Mouse (Mus musculus) gastrocnemius, postnatal 10 days (tissue): Measurements from ENCODE around the gene Dennd2a. TPM values are rescaled to one million over a fixed set of nuclear protein-coding genes. Genes with fewer than 3 reads are reported as not detected.
"Not testable (repeated sequence)": the region's sequence is repeated elsewhere in the genome, so short reads cannot be mapped to it uniquely, and the experiment has no call there.

ENCODE experiments used
- DNase-seq: peaks from one replicate; pipeline ENCODE4 v3.0.0; 2021; ENCODE audit warnings: mixed read lengths
- total RNA-seq, 2 experiments: library from RNA; stranded (reverse); gene quantifications; 2 replicates each; pipeline ENCODE4 v1.2.3; 2021

The Dennd2a gene
- total RNA-seq, 2 experiments from 2014 or later, result 15.4 to 19.9 TPM

- DNase-seq, result no peak
Observed at GRCm38 (mm10) chr6:39419386-39419850, 138.2 kb downstream of the Dennd2a start.

- DNase-seq, result not testable (repeated sequence)
Observed at GRCm38 (mm10) chr6:39416654-39417053, 141.0 kb downstream of the Dennd2a start.

GRCm38 (mm10) chr6:39415762-39416161 lies 141.9 kb downstream of the Dennd2a start:
- peak; percentile 70 for DNase-seq

DNA sequence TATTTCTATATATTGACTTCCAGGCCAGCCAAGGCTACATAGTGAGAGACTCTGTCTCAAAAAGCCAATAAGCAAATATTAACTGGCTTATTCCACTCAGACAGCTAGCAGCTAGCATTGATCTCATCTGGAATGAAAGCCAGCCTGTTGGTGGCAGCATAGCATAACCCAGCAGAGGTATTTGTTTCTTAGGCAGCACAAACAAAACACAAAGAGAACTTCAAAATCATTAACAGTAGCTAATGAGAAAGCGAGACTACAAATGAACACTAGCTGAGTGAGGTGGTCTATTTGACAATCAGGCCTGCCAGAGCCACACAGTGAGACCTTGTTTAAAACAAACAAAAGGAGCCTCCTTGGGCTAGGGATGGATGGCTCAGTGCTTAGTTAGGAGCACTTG lies 143.6 kb downstream of the Dennd2a start:
- no peak for DNase-seq

Other genes with a start within 250 kb of the Dennd2a start
- gene Slc37a3, start 180.2 kb downstream of the Dennd2a start, total RNA-seq, result 10 to 100 TPM; 21.0 to 32.2 TPM
- gene Rab19, start 176.7 kb downstream of the Dennd2a start, total RNA-seq, result under 1 TPM in 1 of 2 experiments, not detected in 1; 0.16 TPM
- 10 to 100 TPM; 30.4 to 31.8 TPM for gene Mkrn1, start 137.4 kb downstream of the Dennd2a start, total RNA-seq
- gene Adck2, start 16.0 kb upstream of the Dennd2a start, total RNA-seq, result 10 to 100 TPM in 1 of 2 experiments, 1 to 10 TPM in 1; 6.2 to 12.5 TPM
- not detected for gene Gm42420, start 27.9 kb upstream of the Dennd2a start, total RNA-seq
- gene Ndufb2, start 34.7 kb upstream of the Dennd2a start, total RNA-seq, result 100 to 1,000 TPM; 263 to 317 TPM
- 10 to 100 TPM; 10.2 to 14.1 TPM for gene Braf, start 167.6 kb upstream of the Dennd2a start, total RNA-seq